ENCODE assay signal across 26 mouse cellular contexts in the genomic region with DNA sequence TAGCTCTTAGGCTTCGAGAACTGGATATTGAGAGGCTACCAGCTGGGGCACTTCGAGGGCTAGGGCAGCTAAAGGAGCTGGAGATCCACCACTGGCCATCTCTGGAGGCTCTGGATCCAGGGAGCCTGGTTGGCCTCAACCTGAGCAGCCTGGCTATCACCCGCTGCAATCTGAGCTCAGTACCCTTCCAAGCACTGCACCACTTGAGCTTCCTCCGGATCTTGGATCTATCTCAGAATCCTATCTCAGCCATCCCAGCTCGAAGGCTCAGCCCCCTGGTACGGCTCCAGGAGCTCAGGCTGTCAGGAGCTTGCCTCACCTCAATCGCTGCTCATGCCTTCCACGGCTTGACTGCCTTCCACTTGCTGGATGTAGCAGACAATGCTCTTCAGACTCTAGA. TPM values are rescaled to one million over a fixed set of nuclear protein-coding genes. Genes with fewer than 3 reads are reported as not detected.
DNase-seq lines count a peak whose midpoint lies in the region; ATAC-seq and TF ChIP-seq lines count a peak whose summit lies in the region.
"Had no signal": no experiment of that assay in that cellular context is flagged by ENCODE, and none has a peak within 500 bp of the region (broad histone marks: within the 10 kb centered on the region; RNA-seq: fewer than 3 reads in every experiment).

No protein-coding gene starts in this region.

- no peak overlapping the region for H3K4me2 ChIP-seq in forebrain, postnatal 0 days (ENCODE audit: low read depth)
- no peak overlapping the region for H3K4me2 ChIP-seq in liver, embryonic 12.5 days
- H3K4me2 ChIP-seq: embryonic facial prominence, embryonic 12.5 days; forebrain, embryonic 12.5 days had no signal

- 75% methylated on average over 8 of the region's 8 CpGs for WGBS in forebrain, embryonic 10.5 days
- WGBS in forebrain, postnatal 0 days: 69% methylated on average over 8 of the region's 8 CpGs
- WGBS in liver, embryonic 12.5 days (ENCODE audit: insufficient replicate concordance): 41% methylated on average over 8 of the region's 8 CpGs

- H3K27me3 ChIP-seq in forebrain, embryonic 10.5 days (ENCODE audit: poor library complexity, severe bottlenecking): peaks cover 74% of the 10 kb centered on the region
- H3K27me3 ChIP-seq in forebrain, postnatal 0 days (ENCODE audit: insufficient read depth, low read length): no peaks in the 10 kb centered on the region
- peaks cover 88% of the 10 kb centered on the region for H3K27me3 ChIP-seq in liver, embryonic 12.5 days (replicated peaks)

- ATAC-seq in forebrain, postnatal 0 days: no peak
- 0 out of 2 replicates have a peak, but pooled peaks have one; percentile 15 for ATAC-seq in liver, embryonic 12.5 days
- ATAC-seq: activated CD4-positive, CD25-positive, alpha-beta regulatory T cell, adult 4 months; CD4-positive, CD25-positive, alpha-beta regulatory T cell, adult 4 months; forebrain, embryonic 14.5 days; Patski had no signal

- no peaks in the 10 kb centered on the region for H3K9me3 ChIP-seq in forebrain, embryonic 10.5 days
- H3K9me3 ChIP-seq in forebrain, postnatal 0 days (ENCODE audit: low read length): no peaks in the 10 kb centered on the region
- no peaks in the 10 kb centered on the region for H3K9me3 ChIP-seq in liver, embryonic 12.5 days (replicated peaks)
- H3K9me3 ChIP-seq: embryonic facial prominence, embryonic 10.5 days; embryonic facial prominence, embryonic 12.5 days; forebrain, embryonic 12.5 days; G1E had no signal

- intact Hi-C loops in gastrocnemius, adult 2 months (cut with DNase I): no loop called here

- TF ChIP-seq CTCF in forebrain, postnatal 0 days (IDR thresholded peaks at IDR 0.05; ENCODE audit: low read depth): no peak
- no peak for TF ChIP-seq CTCF in gastrocnemius, adult 2 months (IDR thresholded peaks at IDR 0.05)

- no peak overlapping the region for H3K4me3 ChIP-seq in forebrain, embryonic 10.5 days
- H3K4me3 ChIP-seq in forebrain, postnatal 0 days (ENCODE audit: low read depth, low read length): no peak overlapping the region
- H3K4me3 ChIP-seq in gastrocnemius, adult 2 months: no peak overlapping the region
- no peak overlapping the region for H3K4me3 ChIP-seq in liver, embryonic 12.5 days
- H3K4me3 ChIP-seq: embryonic facial prominence, embryonic 10.5 days; embryonic facial prominence, embryonic 12.5 days; forebrain, embryonic 12.5 days had no signal

- no peak overlapping the region for H3K9ac ChIP-seq in forebrain, postnatal 0 days
- H3K9ac ChIP-seq in liver, embryonic 12.5 days: no peak overlapping the region
- H3K9ac ChIP-seq: embryonic facial prominence, embryonic 12.5 days; forebrain, embryonic 12.5 days had no signal

- no peak for DNase-seq in forebrain, embryonic 10.5 days (ENCODE audit: extremely low spot score, low spot score)
- no peak for DNase-seq in forebrain, postnatal 0 days
- peak; percentile 61 for DNase-seq in gastrocnemius, adult 2 months
- no peak for DNase-seq in gastrocnemius, postnatal 4 days (ENCODE audit: low spot score in 2 of 2)
- peak; percentile 59 for DNase-seq in heart, adult 11 months
- DNase-seq in heart, adult 9 months (ENCODE audit: low spot score in 2 of 2): no peak
- no peak for DNase-seq in liver
- DNase-seq: adrenal gland, adult 8-10 months; adrenal gland, postnatal 14 days; adrenal gland, postnatal 36 days; B cell, adult 2 months; cerebellum, adult 11-12 months; cerebellum, adult 2 months; cerebellum, adult 9-10 months; cerebellum, postnatal 10 days; cerebellum, postnatal 25 days had no signal

- 0 out of 2 replicates have a peak overlapping the region, but pooled peaks have one; percentile 30 for H3K27ac ChIP-seq in forebrain, embryonic 10.5 days
- no peak overlapping the region for H3K27ac ChIP-seq in forebrain, postnatal 0 days (ENCODE audit: low read depth, low read length)
- H3K27ac ChIP-seq in gastrocnemius, adult 2 months: no peak overlapping the region
- H3K27ac ChIP-seq in liver, embryonic 12.5 days: no peak overlapping the region
- H3K27ac ChIP-seq: embryonic facial prominence, embryonic 10.5 days; embryonic facial prominence, embryonic 12.5 days; forebrain, embryonic 12.5 days had no signal

- peaks cover 41% of the 10 kb centered on the region for H3K4me1 ChIP-seq in forebrain, embryonic 10.5 days
- 0 out of 2 replicates have a peak, but pooled peaks cover 5% of the 10 kb centered on the region for H3K4me1 ChIP-seq in forebrain, postnatal 0 days (ENCODE audit: insufficient read depth)
- H3K4me1 ChIP-seq in liver, embryonic 12.5 days: no peaks in the 10 kb centered on the region
- H3K4me1 ChIP-seq: embryonic facial prominence, embryonic 12.5 days had no signal

- no peaks in the 10 kb centered on the region for H3K36me3 ChIP-seq in forebrain, embryonic 10.5 days (replicated peaks)
- no peaks in the 10 kb centered on the region for H3K36me3 ChIP-seq in forebrain, postnatal 0 days (ENCODE audit: insufficient read depth)
- H3K36me3 ChIP-seq in liver, embryonic 12.5 days: no peaks in the 10 kb centered on the region
- H3K36me3 ChIP-seq: embryonic facial prominence, embryonic 10.5 days; embryonic facial prominence, embryonic 12.5 days; forebrain, embryonic 12.5 days; G1E had no signal

RNA-seq across cellular contexts. Expression of a gene that starts 4.1 kb away (rescaled TPM):
- 0.15 and 0.21 TPM in 2 replicates for polyA plus RNA-seq in forebrain, embryonic 10.5 days (2016; fragmentation: Nextera tagmentation; extraction: Ambion mirVana)
- total RNA-seq in forebrain, postnatal 0 days (2014; rRNA removed): 1.0 TPM in 2 replicates
- polyA plus RNA-seq in forebrain, postnatal 0 days (2015; fragmentation: Nextera tagmentation; extraction: Ambion mirVana): 0.43 and 1.2 TPM in 2 replicates
- under 1 TPM; 0.31 to 0.39 TPM for total RNA-seq in gastrocnemius, adult 2 months (2021)
- total RNA-seq in gastrocnemius, postnatal 4 days (2021): under 1 TPM; 0.34 to 0.39 TPM
- 0.04 TPM in 1 of 2 replicates, not detected in the other for polyA plus RNA-seq in liver, embryonic 12.5 days (2016; fragmentation: Nextera tagmentation; extraction: Ambion mirVana)
- total RNA-seq: CH12.LX had no signal
- polyA plus RNA-seq: G1E had no signal

RNA-seq across cellular contexts. Expression of a gene that starts 10.6 kb away (rescaled TPM):
- 37.6 and 38.1 TPM in 2 replicates for polyA plus RNA-seq in forebrain, embryonic 10.5 days (2016; fragmentation: Nextera tagmentation; extraction: Ambion mirVana)
- 9.8 and 13.6 TPM in 2 replicates for total RNA-seq in forebrain, postnatal 0 days (2014; rRNA removed)
- 43.8 and 49.2 TPM in 2 replicates for polyA plus RNA-seq in forebrain, postnatal 0 days (2015; fragmentation: Nextera tagmentation; extraction: Ambion mirVana)
- total RNA-seq in gastrocnemius, adult 2 months (2021): 1 to 10 TPM; 2.8 to 2.9 TPM
- 10 to 100 TPM; 11.0 to 14.0 TPM for total RNA-seq in gastrocnemius, postnatal 4 days (2021)
- polyA plus RNA-seq in liver, embryonic 12.5 days (2016; fragmentation: Nextera tagmentation; extraction: Ambion mirVana): 10.7 and 11.1 TPM in 2 replicates
- total RNA-seq: CH12.LX had no signal
- polyA plus RNA-seq: G1E had no signal

RNA-seq across cellular contexts. Expression of a gene that starts 29.9 kb away (rescaled TPM):
- polyA plus RNA-seq in forebrain, embryonic 10.5 days (2016; fragmentation: Nextera tagmentation; extraction: Ambion mirVana): 0.16 and 0.36 TPM in 2 replicates
- 0.29 and 0.46 TPM in 2 replicates for total RNA-seq in forebrain, postnatal 0 days (2014; rRNA removed)
- polyA plus RNA-seq in forebrain, postnatal 0 days (2015; fragmentation: Nextera tagmentation; extraction: Ambion mirVana): 0.25 and 0.27 TPM in 2 replicates
- total RNA-seq in gastrocnemius, adult 2 months (2021): 10 to 100 TPM; 97.8 to 99.7 TPM
- 10 to 100 TPM; 21.5 to 22.9 TPM for total RNA-seq in gastrocnemius, postnatal 4 days (2021)
- 0.49 and 0.70 TPM in 2 replicates for polyA plus RNA-seq in liver, embryonic 12.5 days (2016; fragmentation: Nextera tagmentation; extraction: Ambion mirVana)
- total RNA-seq: G1E had no signal
- polyA plus RNA-seq: G1E had no signal

RNA-seq across cellular contexts. Expression of a gene that starts 40.2 kb away (rescaled TPM):
- 0.11 and 0.40 TPM in 2 replicates for polyA plus RNA-seq in forebrain, embryonic 10.5 days (2016; fragmentation: Nextera tagmentation; extraction: Ambion mirVana)
- 0.62 and 3.0 TPM in 2 replicates for total RNA-seq in forebrain, postnatal 0 days (2014; rRNA removed)
- polyA plus RNA-seq in forebrain, postnatal 0 days (2015; fragmentation: Nextera tagmentation; extraction: Ambion mirVana): 1.7 TPM in 2 replicates
- total RNA-seq in gastrocnemius, adult 2 months (2021): not detected
- total RNA-seq in gastrocnemius, postnatal 4 days (2021): under 1 TPM; 0.47 to 0.64 TPM
- 0.17 and 0.21 TPM in 2 replicates for polyA plus RNA-seq in liver, embryonic 12.5 days (2016; fragmentation: Nextera tagmentation; extraction: Ambion mirVana)
- total RNA-seq: CH12.LX had no signal
- polyA plus RNA-seq: activated CD4-positive, CD25-positive, alpha-beta regulatory T cell, adult 4 months; CD4-positive, CD25-positive, alpha-beta regulatory T cell, adult 4 months; G1E; Patski had no signal

RNA-seq across cellular contexts. Expression of a gene that starts 40.7 kb away (rescaled TPM):
- polyA plus RNA-seq in forebrain, embryonic 10.5 days (2016; fragmentation: Nextera tagmentation; extraction: Ambion mirVana): 70.9 and 74.5 TPM in 2 replicates
- total RNA-seq in forebrain, postnatal 0 days (2014; rRNA removed): 66.4 and 71.6 TPM in 2 replicates
- 51.9 and 56.7 TPM in 2 replicates for polyA plus RNA-seq in forebrain, postnatal 0 days (2015; fragmentation: Nextera tagmentation; extraction: Ambion mirVana)
- 10 to 100 TPM; 29.5 to 37.2 TPM for total RNA-seq in gastrocnemius, adult 2 months (2021)
- total RNA-seq in gastrocnemius, postnatal 4 days (2021): 10 to 100 TPM; 51.7 to 53.1 TPM
- polyA plus RNA-seq in liver, embryonic 12.5 days (2016; fragmentation: Nextera tagmentation; extraction: Ambion mirVana): 56.4 and 61.8 TPM in 2 replicates

Comparison
In these comparisons a context has a peak if more than half of its experiments do, and no peak if none do; other contexts are left out.
1. DNase-seq: peak in gastrocnemius, adult 2 months (single experiment) and heart, adult 11 months (single experiment); none in forebrain, embryonic 10.5 days (single experiment), forebrain, postnatal 0 days (single experiment), gastrocnemius, postnatal 4 days (0 of 2), heart, adult 9 months (0 of 2) and liver (single experiment).
2. RNA of a gene that starts 29.9 kb away (total RNA-seq): 97.8 to 99.7 TPM in gastrocnemius, adult 2 months and 21.5 to 22.9 TPM in gastrocnemius, postnatal 4 days; 0.29 to 0.46 TPM in forebrain, postnatal 0 days; every median in the first group is over 10 times any median in the second.